Mouse (Mus musculus) erythroblast, embryonic 14.5 days (primary cell): ENCODE measurements around the gene Efnb2. TPM values are rescaled to one million over a fixed set of nuclear protein-coding genes. Genes with fewer than 3 reads are reported as not detected.
A peak's percentile ranks its signal among the peaks of the same experiment; 100 is the strongest.

Experiments used
- H3K27me3 ChIP-seq: 2 replicates; pipeline ENCODE4 v1.6.1; 2012; ENCODE audit warnings: inconsistent platforms; ENCODE audit not compliant: control insufficient read depth
- H3K36me3 ChIP-seq: 2 replicates; pipeline ENCODE4 v1.6.1; 2012; ENCODE audit warnings: mild to moderate bottlenecking, inconsistent platforms; ENCODE audit not compliant: control insufficient read depth
- H3K4me1 ChIP-seq: 2 replicates; pipeline ENCODE4 v1.6.1; 2012; ENCODE audit warnings: inconsistent platforms; ENCODE audit not compliant: control insufficient read depth
- H3K4me3 ChIP-seq: replicated peaks from 2 replicates; pipeline ENCODE3; 2012; ENCODE audit warnings: moderate library complexity, mild to moderate bottlenecking, inconsistent platforms
- H3K9me3 ChIP-seq: 2 replicates; pipeline ENCODE4 v1.6.1; 2012; ENCODE audit warnings: low read length, inconsistent platforms, mixed read lengths; ENCODE audit not compliant: control insufficient read depth
- GATA1 ChIP-seq: IDR thresholded peaks from 2 replicates; pipeline ENCODE4 v1.6.1; 2012; ENCODE audit warnings: low read length, inconsistent platforms, mixed read lengths
- TAL1 ChIP-seq: IDR thresholded peaks from 3 replicates; pipeline ENCODE4 v1.6.1; 2012; ENCODE audit warnings: low read length, inconsistent platforms, mixed read lengths
- polyA plus RNA-seq: library from polyadenylated mRNA; stranded (reverse); fragments of >175 nt; gene quantifications from 2 replicates; pipeline ENCODE4 v1.2.3, GENCODE M21; 2012

The Efnb2 gene
- polyA plus RNA-seq, 1 experiment = 0.01 TPM

- H3K36me3 ChIP-seq = peaks cover 84% of the 10 kb centered on the region
- no peak overlapping the region for H3K4me3 ChIP-seq
- no peak for TF ChIP-seq GATA1
- no peak for TF ChIP-seq TAL1
- H3K27me3 ChIP-seq = no peaks in the 10 kb centered on the region
- peaks cover 23% of the 10 kb centered on the region for H3K4me1 ChIP-seq
- H3K9me3 ChIP-seq = no peaks in the 10 kb centered on the region
These were observed 21.7 kb upstream of the Efnb2 start for GRCm38 (mm10) chr8:8682697-8683096.

GRCm38 (mm10) chr8:8678236-8678635, 17.2 kb upstream of the Efnb2 start:
- peaks cover 97% of the 10 kb centered on the region for H3K36me3 ChIP-seq
- peaks cover 3% of the 10 kb centered on the region; the same call in 1 of the 2 replicates for H3K4me1 ChIP-seq
- no peaks in the 10 kb centered on the region for H3K9me3 ChIP-seq
- H3K4me3 ChIP-seq = no peak overlapping the region
- TF ChIP-seq GATA1 = no peak
- no peak for TF ChIP-seq TAL1
- H3K27me3 ChIP-seq = no peaks in the 10 kb centered on the region

GRCm38 (mm10) chr8:8674864-8675263, 13.8 kb upstream of the Efnb2 start:
- Histone ChIP-seq H3K4me1 (peaks cover 3% of the 10 kb centered on the region; the same call in 1 of the 2 replicates), H3K9me3 (no peaks in the 10 kb centered on the region), H3K27me3 (no peaks in the 10 kb centered on the region), H3K36me3 (peaks cover 95% of the 10 kb centered on the region), H3K4me3 (no peak overlapping the region)
- TF ChIP-seq GATA1 = no peak
- TF ChIP-seq TAL1 = no peak

- Histone ChIP-seq H3K36me3 (peaks cover 34% of the 10 kb centered on the region), H3K4me1 (peaks cover 18% of the 10 kb centered on the region), H3K27me3 (peaks cover 51% of the 10 kb centered on the region), H3K4me3 (peak overlapping the region; percentile 66), H3K9me3 (peaks cover 4% of the 10 kb centered on the region; the same call in 1 of the 2 replicates)
- TF ChIP-seq GATA1 (no peak), TAL1 (no peak)
These were observed 707 bp upstream of the Efnb2 start for GRCm38 (mm10) chr8:8661759-8662138.

- H3K9me3 ChIP-seq = peaks cover 4% of the 10 kb centered on the region; the same call in 1 of the 2 replicates
- TF ChIP-seq GATA1 = no peak
- no peak for TF ChIP-seq TAL1
- peaks cover 54% of the 10 kb centered on the region for H3K27me3 ChIP-seq
- H3K4me3 ChIP-seq = peak overlapping the region; percentile 66
- H3K36me3 ChIP-seq = peaks cover 21% of the 10 kb centered on the region
- peaks cover 18% of the 10 kb centered on the region for H3K4me1 ChIP-seq
These were observed 539 bp downstream of the Efnb2 start for GRCm38 (mm10) chr8:8660307-8661098.

- peaks cover 15% of the 10 kb centered on the region for H3K36me3 ChIP-seq
- H3K4me1 ChIP-seq = peaks cover 18% of the 10 kb centered on the region
- peaks cover 4% of the 10 kb centered on the region; the same call in 1 of the 2 replicates for H3K9me3 ChIP-seq
- TF ChIP-seq TAL1 (no peak), GATA1 (no peak)
- H3K4me3 ChIP-seq = peak overlapping the region; percentile 66
- peaks cover 54% of the 10 kb centered on the region for H3K27me3 ChIP-seq
These were observed 1.3 kb downstream of the Efnb2 start for GRCm38 (mm10) chr8:8659503-8660306.

- peaks cover 4% of the 10 kb centered on the region; the same call in 1 of the 2 replicates for H3K9me3 ChIP-seq
- H3K27me3 ChIP-seq = peaks cover 57% of the 10 kb centered on the region
- peaks cover 6% of the 10 kb centered on the region for H3K36me3 ChIP-seq
- no peak overlapping the region for H3K4me3 ChIP-seq
- TF ChIP-seq TAL1 = no peak
- no peak for TF ChIP-seq GATA1
- H3K4me1 ChIP-seq = peaks cover 18% of the 10 kb centered on the region
These were observed 2.4 kb downstream of the Efnb2 start for GRCm38 (mm10) chr8:8658426-8659224.

- Histone ChIP-seq H3K4me3 (no peak overlapping the region), H3K4me1 (peaks cover 18% of the 10 kb centered on the region), H3K27me3 (peaks cover 57% of the 10 kb centered on the region), H3K36me3 (no peaks in the 10 kb centered on the region), H3K9me3 (peaks cover 4% of the 10 kb centered on the region; the same call in 1 of the 2 replicates)
- TF ChIP-seq GATA1 (no peak), TAL1 (no peak)
These were observed 3.2 kb downstream of the Efnb2 start for GRCm38 (mm10) chr8:8657692-8658355.
